Mouse (Mus musculus) CH12.LX (cell line): Measurements from ENCODE around the gene Rasl11b.

Experiments
- CTCF ChIP-seq, 2 experiments: IDR thresholded peaks in 1 of 2; conservative IDR thresholded peaks in 1 of 2; 2 replicates each; pipeline ENCODE4 v1.5.1; 2011 to 2012; ENCODE audit warnings: low read depth in 2 of 2, low read length in 2 of 2, improper control_type of control experiment in 1 of 2, inconsistent platforms in 1 of 2, mild to moderate bottlenecking in 1 of 2, moderate library complexity in 1 of 2
- EP300 ChIP-seq: IDR thresholded peaks from 2 replicates; pipeline ENCODE4 v1.6.1; 2011; ENCODE audit warnings: low read length, improper control_type of control experiment
- HCFC1 ChIP-seq: IDR thresholded peaks from 2 replicates; pipeline ENCODE4 v1.6.1; 2012; ENCODE audit warnings: low read depth, mild to moderate bottlenecking, inconsistent platforms, low read length, improper control_type of control experiment
- POLR2A ChIP-seq: IDR thresholded peaks from 2 replicates; pipeline ENCODE4 v1.6.1; 2011; ENCODE audit warnings: low read depth, mild to moderate bottlenecking, improper control_type of control experiment, low read length
- ZMIZ1 ChIP-seq: IDR thresholded peaks from 2 replicates; pipeline ENCODE4 v1.6.1; 2012; ENCODE audit warnings: low read depth, mild to moderate bottlenecking, inconsistent platforms, low read length, improper control_type of control experiment

DNA sequence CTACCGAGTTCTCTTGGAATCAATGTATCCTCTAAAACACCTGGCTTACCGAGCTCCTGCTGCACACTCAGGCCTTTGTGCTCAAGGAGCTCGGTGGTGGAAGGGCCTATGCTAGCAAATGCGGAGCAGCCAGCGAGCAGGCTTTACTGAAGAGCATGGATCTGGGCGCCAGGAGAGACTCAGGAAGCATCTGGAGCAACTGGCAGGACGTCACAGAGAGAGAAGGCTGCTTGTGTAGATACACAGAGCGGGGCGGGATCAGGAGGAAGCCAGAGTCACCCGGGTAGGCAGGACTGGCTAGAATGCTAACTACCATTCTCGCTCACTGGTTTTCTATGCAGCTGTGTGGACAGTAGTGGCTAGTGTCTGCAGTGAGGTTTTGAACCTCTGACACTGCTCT lies 16.3 kb downstream of the Rasl11b start:
- TF ChIP-seq EP300 (no peak), POLR2A (no peak), ZMIZ1 (no peak), CTCF (conservative IDR thresholded peaks at IDR 0.05 in 1 of 2, IDR thresholded peaks at IDR 0.05 in 1 of 2; ENCODE audit: low read depth in 2 of 2, low read length in 2 of 2) (no peak), HCFC1 (no peak)
